Mouse (Mus musculus): ENCODE data around the gene Ambn. TPM values are rescaled to one million over a fixed set of nuclear protein-coding genes. Genes with fewer than 3 reads are reported as not detected.

Ambn gene
- polyA plus RNA-seq, 1 experiment: 0.06 TPM

DNA sequence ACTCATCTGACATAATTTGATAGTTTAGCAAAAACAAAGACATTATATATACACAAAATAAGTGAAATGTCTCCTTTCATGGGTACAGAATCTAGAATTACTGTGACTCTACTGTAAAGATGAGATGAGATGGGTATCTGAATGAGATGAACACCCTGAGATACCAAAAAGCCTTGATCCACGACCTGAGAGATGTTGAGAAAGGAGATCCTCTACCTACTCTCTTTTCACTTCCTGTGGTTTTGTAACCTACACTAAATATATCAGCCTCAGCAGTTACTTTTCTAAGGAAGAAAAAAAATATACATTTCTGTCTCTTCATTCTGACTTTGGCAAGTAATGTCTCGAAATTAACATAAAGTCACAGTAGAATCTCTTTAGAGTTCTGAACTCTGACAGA, 33.2 kb downstream of the Ambn start:
- Histone ChIP-seq H3K27ac (ENCODE audit: control insufficient read depth, insufficient read depth, low read depth, low read length) (no peak overlapping the region), H3K27me3 (ENCODE audit: control insufficient read depth, insufficient read depth, low read length) (no peaks in the 10 kb centered on the region), H3K36me3 (ENCODE audit: control insufficient read depth, insufficient read depth, low read length) (no peaks in the 10 kb centered on the region), H3K4me1 (ENCODE audit: control insufficient read depth, insufficient read depth, low read length) (no peaks in the 10 kb centered on the region), H3K4me3 (ENCODE audit: control insufficient read depth, low read depth, low read length) (no peak overlapping the region)
- TF ChIP-seq POLR2A (IDR thresholded peaks at IDR 0.05; ENCODE audit: control insufficient read depth, low read depth, low read length) (no peak), CTCF (IDR thresholded peaks at IDR 0.05; ENCODE audit: control insufficient read depth, insufficient read depth, insufficient replicate concordance, low read depth, low read length) (no peak)

DNA sequence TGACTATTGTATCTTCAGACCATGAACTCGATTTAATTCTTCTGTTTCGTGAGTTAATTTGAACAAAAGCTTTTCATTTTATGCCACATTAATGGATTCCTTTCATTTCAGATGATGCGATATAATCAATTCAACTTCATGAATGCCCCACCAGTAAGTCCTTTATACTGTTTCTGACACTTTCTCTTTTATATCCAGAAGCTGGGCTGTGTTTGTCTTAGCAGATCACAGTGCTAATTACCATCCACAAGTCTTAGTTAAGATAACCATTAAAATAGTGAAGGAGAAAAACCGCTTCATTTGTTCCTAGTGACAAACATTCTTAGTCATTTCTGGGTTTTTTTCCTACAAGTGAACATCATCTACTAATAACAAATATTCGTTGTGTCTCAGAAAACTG, 35.3 kb downstream of the Ambn start:
- TF ChIP-seq POLR2A (IDR thresholded peaks at IDR 0.05; ENCODE audit: control insufficient read depth, low read depth, low read length) (no peak), CTCF (IDR thresholded peaks at IDR 0.05; ENCODE audit: control insufficient read depth, insufficient read depth, insufficient replicate concordance, low read depth, low read length) (no peak)
- Histone ChIP-seq H3K4me3 (ENCODE audit: control insufficient read depth, low read depth, low read length) (no peak overlapping the region), H3K27me3 (ENCODE audit: control insufficient read depth, insufficient read depth, low read length) (no peaks in the 10 kb centered on the region), H3K4me1 (ENCODE audit: control insufficient read depth, insufficient read depth, low read length) (no peaks in the 10 kb centered on the region), H3K36me3 (ENCODE audit: control insufficient read depth, insufficient read depth, low read length) (no peaks in the 10 kb centered on the region), H3K27ac (ENCODE audit: control insufficient read depth, insufficient read depth, low read depth, low read length) (no peak overlapping the region)

DNA sequence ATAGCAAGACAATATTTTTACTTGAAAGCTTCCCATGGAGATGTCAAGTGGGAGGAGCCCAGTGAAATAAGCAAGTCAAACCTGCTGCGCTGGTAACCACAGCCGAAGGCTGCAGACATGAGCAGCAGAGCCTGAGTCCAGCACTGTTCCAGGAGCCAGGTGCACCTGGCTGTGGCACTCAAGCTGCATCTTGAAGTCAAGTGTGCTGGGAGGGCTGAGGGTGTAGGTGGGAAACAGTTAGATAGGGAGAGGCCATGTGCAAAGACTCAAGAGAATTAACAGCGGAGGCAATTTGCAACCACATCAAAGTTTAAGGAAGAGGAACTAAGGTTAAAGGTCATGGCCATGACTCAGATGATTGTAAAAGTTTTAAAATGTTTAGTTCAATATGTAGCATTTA, 44.0 kb downstream of the Ambn start:
- Histone ChIP-seq H3K4me1 (ENCODE audit: control insufficient read depth, insufficient read depth, low read length) (no peaks in the 10 kb centered on the region), H3K27ac (ENCODE audit: control insufficient read depth, insufficient read depth, low read depth, low read length) (no peak overlapping the region), H3K36me3 (ENCODE audit: control insufficient read depth, insufficient read depth, low read length) (no peaks in the 10 kb centered on the region), H3K27me3 (ENCODE audit: control insufficient read depth, insufficient read depth, low read length) (no peaks in the 10 kb centered on the region), H3K4me3 (ENCODE audit: control insufficient read depth, low read depth, low read length) (no peak overlapping the region)
- TF ChIP-seq POLR2A (IDR thresholded peaks at IDR 0.05; ENCODE audit: control insufficient read depth, low read depth, low read length): no peak
- TF ChIP-seq CTCF (IDR thresholded peaks at IDR 0.05; ENCODE audit: control insufficient read depth, insufficient read depth, insufficient replicate concordance, low read depth, low read length): no peak

DNA sequence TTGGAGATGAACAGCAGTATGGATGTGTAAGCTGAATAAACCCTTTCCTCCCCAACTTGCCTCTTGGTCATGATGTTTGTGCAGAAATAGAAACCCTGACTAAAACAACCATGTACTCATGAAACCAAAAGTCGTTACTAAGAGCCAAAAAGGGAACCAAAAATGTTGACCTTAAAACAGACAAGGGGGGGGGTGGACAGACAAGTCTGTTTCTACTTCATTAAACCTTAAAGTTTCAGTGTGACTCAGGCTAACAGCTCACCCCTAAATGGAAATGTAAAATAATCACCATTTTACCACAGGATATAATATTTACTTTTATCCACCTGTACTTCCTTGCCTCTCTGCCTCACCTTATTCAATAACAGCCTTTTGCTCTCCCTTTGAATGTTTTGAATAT, 52.8 kb downstream of the Ambn start:
- no peaks in the 10 kb centered on the region for H3K4me1 ChIP-seq (ENCODE audit: control insufficient read depth, insufficient read depth, low read length)
- no peaks in the 10 kb centered on the region for H3K27me3 ChIP-seq (ENCODE audit: control insufficient read depth, insufficient read depth, low read length)
- no peak overlapping the region for H3K27ac ChIP-seq (ENCODE audit: control insufficient read depth, insufficient read depth, low read depth, low read length)
- TF ChIP-seq CTCF (IDR thresholded peaks at IDR 0.05; ENCODE audit: control insufficient read depth, insufficient read depth, insufficient replicate concordance, low read depth, low read length) (no peak), POLR2A (IDR thresholded peaks at IDR 0.05; ENCODE audit: control insufficient read depth, low read depth, low read length) (no peak)
- H3K4me3 ChIP-seq (ENCODE audit: control insufficient read depth, low read depth, low read length): no peak overlapping the region
- no peaks in the 10 kb centered on the region for H3K36me3 ChIP-seq (ENCODE audit: control insufficient read depth, insufficient read depth, low read length)

DNA sequence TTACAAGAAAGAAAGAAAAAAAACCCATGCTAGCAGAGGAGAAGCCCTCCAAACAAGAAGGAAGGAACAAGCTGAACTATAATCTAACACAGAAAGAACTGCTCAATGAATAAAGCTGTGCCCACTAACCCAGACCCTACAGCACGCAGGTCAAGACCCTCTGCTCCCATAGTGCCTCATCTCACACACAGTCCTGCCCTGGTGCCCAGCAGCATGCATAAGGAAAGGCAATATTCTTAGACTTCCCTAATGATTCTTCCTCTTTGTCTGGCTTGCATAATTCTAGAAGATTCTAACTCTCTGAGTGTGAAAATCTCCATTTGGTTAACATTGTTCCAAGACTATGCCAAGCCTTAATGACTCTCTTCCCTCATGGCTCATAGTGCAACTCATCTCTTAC, 53.2 kb downstream of the Ambn start:
- Histone ChIP-seq H3K36me3 (ENCODE audit: control insufficient read depth, insufficient read depth, low read length) (no peaks in the 10 kb centered on the region), H3K27ac (ENCODE audit: control insufficient read depth, insufficient read depth, low read depth, low read length) (no peak overlapping the region), H3K27me3 (ENCODE audit: control insufficient read depth, insufficient read depth, low read length) (no peaks in the 10 kb centered on the region), H3K4me3 (ENCODE audit: control insufficient read depth, low read depth, low read length) (no peak overlapping the region), H3K4me1 (ENCODE audit: control insufficient read depth, insufficient read depth, low read length) (no peaks in the 10 kb centered on the region)
- TF ChIP-seq CTCF (IDR thresholded peaks at IDR 0.05; ENCODE audit: control insufficient read depth, insufficient read depth, insufficient replicate concordance, low read depth, low read length): no peak
- no peak for TF ChIP-seq POLR2A (IDR thresholded peaks at IDR 0.05; ENCODE audit: control insufficient read depth, low read depth, low read length)

Other genes starting within 250 kb of the Ambn start
- not detected in 2 replicates for gene Gm7714, start 187.1 kb upstream of the Ambn start, polyA plus RNA-seq (2012; rRNA removed)
- gene Prol1, start 138.7 kb upstream of the Ambn start, polyA plus RNA-seq (2012; rRNA removed): not detected in 2 replicates
- not detected in 2 replicates for gene Amtn, start 79.9 kb upstream of the Ambn start, polyA plus RNA-seq (2012; rRNA removed)
- gene Enam, start 32.0 kb downstream of the Ambn start, polyA plus RNA-seq (2012; rRNA removed): not detected in 2 replicates
- gene Jchain, start 71.9 kb downstream of the Ambn start, polyA plus RNA-seq (2012; rRNA removed): 0.57 and 0.96 TPM in 2 replicates
- 8.4 and 8.6 TPM in 2 replicates for gene Utp3, start 98.5 kb downstream of the Ambn start, polyA plus RNA-seq (2012; rRNA removed)
- gene Rufy3, start 109.0 kb downstream of the Ambn start, polyA plus RNA-seq (2012; rRNA removed): 15.5 and 15.8 TPM in 2 replicates
- 30.0 and 31.3 TPM in 2 replicates for gene Grsf1, start 220.2 kb downstream of the Ambn start, polyA plus RNA-seq (2012; rRNA removed)